11 mouse cellular contexts compared by ENCODE assay signal in genomic region chr14:16599224-16599623, GRCm38 (mm10).
DNase-seq lines count a peak whose midpoint lies in the region; ATAC-seq and TF ChIP-seq lines count a peak whose summit lies in the region.
"Had no signal": no experiment of that assay in that cellular context is flagged by ENCODE, and none has a peak within 500 bp of the region (broad histone marks: within the 10 kb centered on the region; RNA-seq: fewer than 3 reads in every experiment).

No protein-coding gene starts in this region.

- H3K9ac ChIP-seq in intestine, postnatal 0 days (ENCODE audit: low read depth, low read length) = no peak overlapping the region
- H3K9ac ChIP-seq: neural tube, embryonic 12.5 days had no signal

- no peak overlapping the region for H3K4me3 ChIP-seq in intestine, postnatal 0 days (ENCODE audit: low read depth, low read length)
- H3K4me3 ChIP-seq: neural tube, embryonic 12.5 days had no signal

- H3K36me3 ChIP-seq in intestine, postnatal 0 days (ENCODE audit: control insufficient read depth, insufficient read depth) = no peaks in the 10 kb centered on the region
- H3K36me3 ChIP-seq: neural tube, embryonic 12.5 days had no signal

- 83% methylated on average over 7 of the region's 7 CpGs for WGBS in intestine, postnatal 0 days

- no peak overlapping the region for H3K27ac ChIP-seq in intestine, postnatal 0 days (ENCODE audit: low read depth, low read length)
- H3K27ac ChIP-seq: macrophage; neural tube, embryonic 12.5 days had no signal

- no peaks in the 10 kb centered on the region for H3K9me3 ChIP-seq in intestine, postnatal 0 days (ENCODE audit: control insufficient read depth)
- H3K9me3 ChIP-seq: neural tube, embryonic 12.5 days had no signal

- peak; percentile 28 to 33 for DNase-seq in cerebellum, postnatal 14 days
- no peak for DNase-seq in cerebellum, adult 9-11 months
- peak; percentile 52 to 78 for DNase-seq in frontal cortex, postnatal 36 days (ENCODE audit: low spot score in 2 of 2)
- peak; percentile 46 for DNase-seq in heart, postnatal 4 days
- DNase-seq in left cerebral cortex, postnatal 36 days (ENCODE audit: low spot score in 2 of 2) = peak; percentile 50 to 51
- no peak for DNase-seq in cerebellum, adult 8-10 months
- DNase-seq in c-Kit-positive CD71-positive TER-119-positive erythroid progenitor cells, embryonic 14.5 days (ENCODE audit: low spot score) = no peak
- DNase-seq: adrenal gland, adult 2 months had no signal

- no peak for ATAC-seq in intestine, postnatal 0 days

- no peaks in the 10 kb centered on the region for H3K4me1 ChIP-seq in intestine, postnatal 0 days (replicated peaks; ENCODE audit: control insufficient read depth, insufficient read depth, low read length)

- no peak overlapping the region for H3K4me2 ChIP-seq in intestine, postnatal 0 days (replicated peaks; ENCODE audit: low read depth)
- H3K4me2 ChIP-seq: neural tube, embryonic 12.5 days had no signal

- no peak for TF ChIP-seq CTCF in intestine, postnatal 0 days (IDR thresholded peaks at IDR 0.05; ENCODE audit: low read depth)

- intact Hi-C loops in left cerebral cortex, postnatal 36 days (cut with DNase I) = no loop called here

- H3K27me3 ChIP-seq in intestine, postnatal 0 days (replicated peaks; ENCODE audit: control insufficient read depth, insufficient read depth, low read length) = no peaks in the 10 kb centered on the region
- H3K27me3 ChIP-seq: neural tube, embryonic 12.5 days had no signal

Comparison
In these comparisons a context has a peak if more than half of its experiments do, and no peak if none do; other contexts are left out.
1. DNase-seq: peak in cerebellum, postnatal 14 days (2 of 2), frontal cortex, postnatal 36 days (2 of 2), heart, postnatal 4 days (single experiment) and left cerebral cortex, postnatal 36 days (2 of 2); none in cerebellum, adult 9-11 months (single experiment), cerebellum, adult 8-10 months (single experiment) and c-Kit-positive CD71-positive TER-119-positive erythroid progenitor cells, embryonic 14.5 days (single experiment).